Mouse (Mus musculus): ENCODE measurements around the gene Col6a3.

- no peak for TF ChIP-seq CTCF (IDR thresholded peaks at IDR 0.05; ENCODE audit: insufficient read depth, low read length)
- TF ChIP-seq POLR2A (IDR thresholded peaks at IDR 0.05; ENCODE audit: borderline replicate concordance, extremely low read depth, low read depth, low read length), result no peak
These were observed 103.3 kb downstream of the Col6a3 start for GRCm38 (mm10) chr1:90740216-90741170.

All from lung, adult 2 months (tissue).